Mouse (Mus musculus): Measurements from ENCODE around the gene Ankrd55.

Gene Ankrd55

DNA sequence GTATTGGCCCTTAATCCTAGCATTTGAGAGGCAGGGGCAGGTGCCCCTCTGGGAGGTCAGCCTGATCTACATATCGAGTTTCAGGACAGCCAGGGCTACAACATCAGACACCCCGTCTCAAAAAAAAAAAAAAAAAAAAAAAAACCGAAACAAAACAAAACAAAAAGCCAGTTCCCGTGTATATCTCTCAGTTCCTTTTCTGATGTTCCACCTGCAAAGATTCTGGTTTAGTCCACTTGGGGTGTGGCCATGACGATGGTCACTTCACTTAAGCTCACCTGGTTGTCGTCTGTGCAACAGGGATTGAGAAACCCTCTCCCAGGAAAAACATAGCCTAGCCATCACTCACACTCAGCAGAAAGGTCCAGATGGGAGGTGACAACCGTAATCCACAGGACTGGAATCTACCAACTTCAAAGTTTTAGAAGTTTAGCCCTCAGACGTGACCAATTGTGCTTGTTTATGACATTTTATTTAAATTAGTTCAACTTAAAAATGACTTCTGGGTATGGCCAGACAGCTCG, 90.6 kb downstream of the Ankrd55 start:
- no peak for DNase-seq (ENCODE audit: low read depth, low spot score)

DNA sequence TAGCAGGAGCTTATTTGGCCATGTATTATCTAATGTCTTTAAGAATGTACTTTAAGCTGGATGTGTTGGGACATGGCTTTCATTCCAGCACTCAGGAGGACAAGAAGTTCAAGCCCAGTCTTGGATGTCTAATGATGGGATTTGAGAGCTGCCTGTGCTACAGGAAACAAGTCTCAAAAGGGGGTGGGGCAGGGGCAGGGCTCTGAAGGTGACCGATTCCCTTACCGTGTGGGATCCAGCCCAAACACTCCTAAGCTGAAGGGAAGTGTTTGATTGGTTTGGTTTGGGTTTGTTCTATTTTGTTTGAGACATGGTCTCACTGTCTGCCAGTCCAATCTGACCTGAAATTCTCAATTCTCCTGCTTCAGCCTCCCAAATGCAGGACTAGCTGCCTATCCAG, 93.2 kb downstream of the Ankrd55 start:
- DNase-seq (ENCODE audit: low read depth, low spot score): no peak

DNA sequence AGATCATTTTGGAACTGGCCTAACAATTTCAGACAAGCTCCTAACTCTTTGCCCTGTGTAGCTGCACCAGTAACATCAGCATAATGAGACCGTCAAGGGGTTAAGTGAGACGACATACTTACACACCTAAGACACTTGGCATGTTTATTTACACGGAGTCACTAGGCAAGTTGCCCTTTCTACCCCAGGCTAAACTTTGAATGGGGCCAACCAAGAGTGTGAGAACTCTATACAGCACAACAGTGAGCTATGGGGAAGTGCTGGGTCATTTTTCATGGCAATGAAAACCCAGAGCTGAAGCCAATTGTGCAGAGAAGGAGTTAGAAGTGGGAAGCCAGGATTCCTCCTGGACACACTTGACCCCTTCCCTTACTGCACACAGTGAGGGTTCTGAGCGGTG, 94.2 kb downstream of the Ankrd55 start:
- no peak for DNase-seq (ENCODE audit: low read depth, low spot score)

DNA sequence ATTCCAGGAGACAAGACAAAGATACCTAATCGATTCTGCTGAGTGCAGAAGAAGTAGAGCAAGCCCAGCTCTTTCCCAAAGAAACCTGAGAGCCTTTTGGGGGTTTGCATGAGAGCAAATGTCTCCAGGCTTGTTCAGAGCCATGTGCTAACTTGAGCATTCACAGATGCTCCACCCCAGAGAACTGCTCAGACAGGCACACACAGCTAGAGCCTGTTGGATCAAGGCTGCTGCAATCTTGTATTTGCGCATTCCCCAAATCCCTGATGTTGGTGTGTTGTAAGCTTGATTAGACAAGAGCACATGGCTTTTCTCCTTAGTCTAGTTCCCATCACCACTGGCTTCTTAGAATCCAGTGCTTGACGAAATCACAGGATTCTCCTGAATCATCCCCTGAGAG, 94.7 kb downstream of the Ankrd55 start:
- DNase-seq (ENCODE audit: low read depth, low spot score): no peak

DNA sequence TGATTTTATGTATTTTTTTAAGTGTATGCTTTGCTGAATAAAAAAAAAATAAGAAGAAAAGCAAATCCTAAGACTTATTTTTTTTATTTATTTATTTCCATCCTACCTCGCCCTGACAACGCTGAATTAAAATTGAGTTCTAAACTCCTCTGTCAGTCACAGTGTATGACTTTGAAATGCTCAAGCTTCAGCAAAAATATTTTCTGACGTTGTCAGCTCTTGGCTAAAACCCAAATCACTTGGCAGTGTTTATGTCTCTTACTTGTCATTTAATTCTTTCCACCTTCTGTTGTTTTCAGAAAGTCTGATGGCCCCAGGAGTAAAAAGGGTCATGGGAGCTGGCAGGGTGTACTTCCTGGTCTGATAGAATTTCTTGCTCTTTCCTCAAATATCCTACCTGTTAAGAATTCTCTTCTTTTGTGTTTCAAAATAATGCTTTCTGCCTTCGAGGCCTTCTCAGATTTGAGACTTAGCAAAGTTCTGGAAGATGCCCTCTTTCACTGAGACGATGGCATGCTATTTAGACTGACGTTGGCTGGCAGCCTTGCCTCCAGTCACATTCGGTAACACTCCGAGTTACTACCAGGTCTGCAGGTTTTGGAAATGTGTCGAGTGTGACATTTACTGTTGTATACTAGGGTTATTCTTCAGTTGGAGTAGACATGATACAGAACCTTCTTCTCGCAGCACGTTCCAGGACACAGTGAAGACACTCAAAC, 95.8 kb downstream of the Ankrd55 start:
- no peak for DNase-seq (ENCODE audit: low read depth, low spot score)

DNA sequence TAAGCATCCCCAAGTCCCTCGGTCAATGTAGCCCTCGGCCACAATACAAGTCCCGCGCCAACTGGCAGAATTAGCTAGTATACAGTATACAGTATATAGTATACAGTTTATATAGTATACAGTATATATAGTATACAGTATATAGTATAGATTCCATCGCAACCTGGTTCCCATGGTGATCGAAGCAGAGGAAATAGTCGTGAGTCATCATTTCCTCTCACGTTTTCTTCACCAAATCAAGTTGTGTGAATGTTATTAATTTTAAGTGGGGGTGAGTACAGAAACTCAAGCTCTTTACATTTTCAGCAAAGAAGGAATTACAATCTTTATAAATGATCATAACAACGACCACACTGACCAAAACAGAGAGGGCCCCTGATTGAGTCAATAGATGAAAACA, 96.8 kb downstream of the Ankrd55 start:
- no peak for DNase-seq (ENCODE audit: low read depth, low spot score)

DNA sequence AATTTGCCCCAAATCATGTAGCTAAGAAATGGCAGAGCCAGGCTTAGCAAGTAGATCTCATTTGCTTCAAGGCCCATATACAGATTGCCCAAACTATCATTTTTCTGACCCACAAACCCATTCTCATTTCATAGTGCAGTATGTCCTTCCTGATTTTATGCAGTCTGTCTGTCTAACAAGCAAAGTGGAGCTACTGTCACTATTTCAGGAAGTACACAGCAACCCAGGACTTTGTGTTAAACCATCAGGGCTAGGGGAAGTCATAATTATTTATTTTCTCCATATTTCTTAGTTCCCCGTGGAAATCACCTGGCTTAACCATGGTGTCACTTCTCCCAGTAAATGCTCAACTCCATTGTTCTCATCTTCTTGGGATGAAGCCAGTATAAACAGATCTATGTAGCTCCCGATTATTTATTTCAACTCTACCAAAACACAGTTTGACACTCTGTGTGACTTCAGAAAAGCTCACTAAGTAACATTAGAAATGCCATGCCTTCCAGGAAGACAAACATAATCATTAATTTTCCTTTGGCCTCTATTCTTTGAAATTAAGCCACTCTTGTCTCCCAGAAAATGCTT, 98.3 kb downstream of the Ankrd55 start:
- DNase-seq (ENCODE audit: low read depth, low spot score): no peak

DNA sequence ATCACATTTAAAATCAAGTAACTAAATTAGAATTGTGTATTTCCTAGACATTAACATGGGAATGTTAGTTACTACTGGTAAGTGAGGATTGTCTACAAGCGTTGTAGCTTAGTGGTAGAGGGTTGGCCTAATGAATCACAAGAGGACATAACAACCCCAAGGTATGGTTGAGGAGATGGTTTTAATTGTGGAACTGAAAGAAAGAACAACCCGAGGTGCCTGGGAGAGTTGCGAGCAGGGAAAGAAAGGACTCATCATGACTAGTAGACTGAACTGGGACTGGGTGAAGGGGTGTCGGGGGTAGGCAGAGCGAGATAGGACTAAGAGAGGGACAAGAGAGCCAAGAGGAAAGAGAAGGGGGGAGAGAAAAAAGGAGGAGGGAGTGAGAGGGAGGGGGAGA, 99.0 kb downstream of the Ankrd55 start:
- no peak for DNase-seq (ENCODE audit: low read depth, low spot score)

DNA sequence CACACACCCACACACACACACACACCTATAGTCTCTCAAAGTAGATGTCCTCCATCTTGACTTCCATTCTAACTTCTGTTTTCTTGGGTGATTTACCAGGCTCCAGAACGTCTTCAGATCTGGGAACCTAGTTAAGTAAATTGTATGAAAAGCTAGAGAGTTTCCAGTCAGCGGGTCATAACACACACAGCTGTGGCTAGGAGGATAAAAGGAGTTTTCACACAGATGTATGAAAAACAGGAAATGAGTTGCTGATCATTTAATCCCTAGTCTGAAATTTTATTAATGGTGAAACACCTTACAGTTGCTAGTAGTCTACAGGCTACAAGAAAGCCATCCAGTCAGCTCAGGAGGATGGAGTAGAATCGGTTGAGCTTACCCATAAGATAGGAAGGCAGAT, 99.9 kb downstream of the Ankrd55 start:
- DNase-seq (ENCODE audit: low read depth, low spot score): no peak

DNA sequence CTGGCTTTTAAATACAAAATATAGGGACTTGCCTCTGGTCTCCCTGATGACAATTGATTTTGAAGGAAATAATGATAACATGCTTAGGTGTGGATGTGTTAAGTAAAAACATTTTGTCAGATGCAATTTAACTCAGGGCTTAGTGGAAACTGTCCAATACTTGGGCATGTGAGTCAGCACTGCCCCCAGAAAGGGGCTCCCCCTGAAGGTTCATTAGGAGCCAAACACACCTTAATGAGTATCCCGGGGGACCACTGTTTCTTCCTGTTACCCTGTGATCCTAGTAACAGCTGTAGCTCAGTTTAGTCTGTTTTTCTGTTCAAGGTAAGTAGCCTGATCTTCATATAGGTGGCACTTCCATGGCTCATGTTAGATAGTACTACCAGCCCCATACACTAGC, 102.0 kb downstream of the Ankrd55 start:
- no peak for DNase-seq (ENCODE audit: low read depth, low spot score)

DNA sequence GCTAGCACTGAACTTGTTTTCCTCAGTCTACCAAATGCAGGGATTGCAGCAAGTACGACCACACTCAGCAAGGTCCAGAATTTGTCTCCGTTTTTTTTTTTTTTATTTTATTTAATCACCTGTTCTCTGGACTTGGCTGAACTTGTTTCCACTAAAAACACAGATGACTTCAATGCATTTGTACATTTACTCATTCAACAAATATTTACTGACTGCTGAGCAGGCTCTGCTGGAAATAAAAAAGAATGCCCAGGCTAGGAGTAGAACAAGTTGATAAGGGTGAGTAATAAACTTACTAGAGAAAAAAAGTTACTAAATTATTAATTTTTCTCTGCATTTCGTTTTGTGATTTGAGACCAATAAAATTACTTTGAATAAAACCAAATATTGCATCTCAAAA, 103.1 kb downstream of the Ankrd55 start:
- DNase-seq (ENCODE audit: low read depth, low spot score): no peak

DNA sequence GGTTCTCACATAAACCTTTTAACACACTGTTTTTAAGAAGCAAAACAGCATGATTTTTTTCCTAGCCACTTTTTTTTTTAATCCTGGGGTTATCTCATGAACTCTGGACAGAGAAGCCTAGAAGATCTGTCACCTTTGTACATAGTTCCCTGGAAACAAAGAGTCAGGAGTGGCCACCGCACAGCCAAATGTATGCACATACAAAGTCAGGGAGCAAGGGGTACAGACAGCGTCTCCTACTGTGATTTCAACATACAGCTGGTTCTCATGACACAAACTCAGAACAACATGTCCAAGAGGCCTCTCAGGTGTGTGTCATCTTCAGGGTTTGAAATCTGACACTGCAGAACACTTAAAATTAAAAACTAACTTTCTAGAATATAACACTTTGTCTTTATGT, 105.1 kb downstream of the Ankrd55 start:
- DNase-seq (ENCODE audit: low read depth, low spot score): no peak

DNA sequence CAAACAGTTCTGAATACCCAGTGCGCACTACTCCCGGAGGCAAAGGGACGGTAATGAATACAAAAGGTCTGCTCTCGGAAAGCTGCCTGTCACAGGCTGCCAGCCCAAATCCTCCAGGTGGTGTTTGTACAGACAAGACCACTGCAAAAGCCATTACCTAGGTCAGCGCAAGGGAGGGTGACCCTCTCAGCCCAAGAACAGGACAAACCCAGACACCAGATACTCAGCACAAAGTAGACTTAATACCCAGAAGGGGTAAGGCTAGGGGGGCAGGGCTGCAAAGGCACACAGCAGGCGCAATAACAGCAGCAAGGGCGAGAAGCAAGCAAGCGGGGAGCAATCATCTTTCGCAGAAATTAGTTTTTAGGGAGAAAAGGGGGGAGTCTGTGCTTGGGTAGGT, 106.0 kb downstream of the Ankrd55 start:
- DNase-seq (ENCODE audit: low read depth, low spot score): no peak

DNA sequence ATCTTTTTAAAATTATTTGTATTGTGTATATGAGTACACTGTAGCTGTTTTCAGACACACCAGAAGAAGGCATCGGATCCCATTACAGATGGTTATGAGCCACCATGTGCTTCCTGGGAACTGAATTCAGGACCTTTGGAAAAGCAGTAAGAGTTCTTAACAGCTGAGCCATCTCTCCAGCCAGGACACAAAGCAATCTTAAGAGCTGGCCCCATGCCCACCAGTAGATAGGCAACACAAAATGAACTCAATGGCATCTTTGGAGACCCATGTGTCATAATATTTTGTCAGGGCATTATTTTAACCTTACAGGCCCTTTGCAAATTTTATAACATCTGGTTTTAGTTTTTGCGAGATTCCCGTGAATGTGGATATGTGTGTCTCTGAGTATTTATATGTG, 116.5 kb downstream of the Ankrd55 start:
- DNase-seq (ENCODE audit: low read depth, low spot score): no peak

DNA sequence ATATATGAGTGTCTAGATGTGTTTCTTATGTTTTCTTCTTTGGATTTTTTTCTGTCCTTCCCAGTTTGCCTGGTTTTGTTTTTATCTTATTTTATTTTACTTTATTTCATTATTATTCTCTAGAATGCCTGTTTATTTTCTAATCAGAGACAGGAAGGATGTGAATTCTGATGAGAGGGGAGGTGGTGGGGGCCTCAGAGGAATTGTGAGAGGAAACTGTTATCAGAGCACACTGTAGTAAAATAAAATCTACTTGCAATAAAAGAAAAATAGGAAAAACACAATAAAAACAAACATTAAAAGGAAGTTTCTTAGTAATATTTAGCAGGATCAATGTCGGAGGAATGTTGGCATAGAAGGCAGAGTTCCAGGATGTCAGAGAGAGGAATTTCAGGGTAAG, 116.9 kb downstream of the Ankrd55 start:
- DNase-seq (ENCODE audit: low read depth, low spot score): no peak

DNA sequence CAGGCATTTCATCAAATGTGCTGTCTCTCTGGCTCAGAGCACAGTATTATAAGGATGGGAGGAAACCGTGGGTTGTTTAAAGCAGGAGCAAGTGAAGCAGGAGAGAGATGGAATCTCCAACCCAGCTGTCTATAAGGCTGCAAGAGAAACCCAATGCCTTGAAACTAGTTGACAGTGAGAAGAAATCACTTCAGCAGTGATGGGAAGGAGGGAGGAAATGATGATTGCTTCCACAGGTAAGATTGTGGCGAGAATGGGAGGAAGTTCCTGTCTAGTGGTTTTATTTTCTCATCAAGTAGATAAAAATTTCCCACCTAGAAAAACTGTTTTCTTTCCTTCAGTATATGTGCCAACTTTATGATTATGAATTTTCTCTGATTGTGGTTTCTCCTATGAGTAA, 118.4 kb downstream of the Ankrd55 start:
- no peak for DNase-seq (ENCODE audit: low read depth, low spot score)

DNA sequence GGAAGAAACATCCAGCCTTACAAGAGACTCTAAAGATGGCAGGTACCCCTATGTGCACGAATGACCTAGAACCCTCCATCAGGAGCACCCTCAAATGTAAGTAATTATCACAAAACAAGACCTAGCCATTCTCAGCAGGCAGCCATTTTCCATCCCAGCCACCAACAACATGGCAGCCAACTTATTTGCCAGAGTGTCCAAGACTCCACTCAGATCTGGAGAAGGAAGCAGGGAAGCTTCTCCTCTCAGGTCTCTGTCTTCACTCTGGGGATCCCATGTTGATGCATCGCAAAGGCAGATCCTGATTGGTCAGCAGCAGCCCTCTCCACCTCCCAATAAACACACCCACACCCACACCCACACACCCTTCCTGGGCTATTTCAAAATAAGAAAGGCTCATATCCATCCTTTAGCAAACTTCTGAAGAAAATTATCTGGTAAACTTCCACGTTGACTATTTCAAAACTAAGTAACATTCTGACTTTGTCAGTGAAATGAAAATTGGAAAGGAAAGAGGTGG, 119.0 kb downstream of the Ankrd55 start:
- no peak for DNase-seq (ENCODE audit: low read depth, low spot score)

DNA sequence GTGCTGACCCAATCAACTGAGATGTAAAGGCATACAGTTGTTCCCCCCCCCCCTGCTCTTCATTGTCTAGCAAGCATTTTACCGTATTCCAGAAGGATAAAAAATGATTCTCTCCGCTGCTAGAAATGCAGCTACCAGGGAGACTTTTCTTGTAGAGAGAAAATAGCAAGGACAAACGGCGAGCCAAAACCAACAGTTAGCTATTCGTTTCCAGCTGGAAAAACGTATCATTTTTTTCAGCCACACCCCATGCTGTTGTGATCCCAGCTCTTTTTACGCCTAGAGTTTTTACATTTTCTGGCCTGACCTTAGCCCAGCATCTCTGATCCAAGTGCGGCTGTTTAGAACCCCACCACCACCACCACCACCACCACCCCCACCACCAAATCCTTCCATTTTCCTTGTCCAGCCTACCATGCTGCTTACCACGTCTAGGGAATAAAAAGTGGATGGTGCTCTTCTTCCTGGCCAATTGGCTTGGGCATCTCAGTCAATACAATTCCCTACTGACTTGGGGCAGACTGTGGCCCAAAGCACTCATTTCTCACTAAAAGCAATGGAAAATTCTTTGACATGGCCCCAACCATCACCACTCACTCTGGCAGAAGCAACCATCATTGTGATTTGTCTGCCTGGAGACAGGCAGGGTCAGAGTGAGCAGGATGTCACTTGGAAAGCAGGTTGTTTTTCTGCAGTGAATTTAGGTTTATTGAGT, 119.7 kb downstream of the Ankrd55 start:
- DNase-seq (ENCODE audit: low read depth, low spot score): no peak

DNA sequence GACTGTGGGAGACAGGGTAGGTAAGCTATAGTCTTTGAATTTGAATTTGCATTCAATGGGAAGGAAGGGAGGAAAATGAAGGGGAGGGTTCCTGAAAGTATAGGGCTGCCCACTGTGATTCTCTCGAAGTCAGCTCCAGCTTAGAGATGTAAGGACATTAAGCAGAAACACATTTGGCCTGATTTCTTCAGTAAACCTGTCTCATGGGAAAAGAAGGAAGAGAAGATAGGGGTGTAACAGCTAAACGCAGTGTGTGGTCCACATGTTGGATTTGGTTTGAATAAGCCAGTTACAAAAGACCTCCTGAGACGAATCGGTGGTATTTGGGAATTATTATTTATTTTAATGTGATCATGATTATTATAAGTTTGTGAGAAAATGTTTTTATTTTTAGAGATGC, 120.5 kb downstream of the Ankrd55 start:
- DNase-seq (ENCODE audit: low read depth, low spot score): no peak

DNA sequence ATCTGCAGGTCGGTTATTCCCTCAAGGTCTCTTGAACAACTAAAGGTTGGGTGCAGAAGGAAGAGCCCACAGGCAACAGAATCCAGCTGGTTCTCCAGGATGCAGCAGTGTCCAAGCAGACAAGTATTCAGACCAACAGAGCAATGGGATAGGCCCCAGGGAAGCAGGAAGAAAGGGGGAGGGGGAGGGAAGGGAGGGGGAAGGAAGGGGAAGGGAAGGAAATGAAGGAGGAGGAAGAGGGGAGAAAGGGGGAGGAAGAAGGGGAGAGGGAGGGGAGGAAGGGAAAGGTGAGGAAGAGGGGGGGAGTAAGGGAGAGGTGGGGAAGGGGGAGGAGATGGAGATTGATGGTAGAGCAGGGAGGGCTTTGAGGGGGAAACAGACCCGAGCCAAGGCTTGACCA, 121.1 kb downstream of the Ankrd55 start:
- DNase-seq (ENCODE audit: low read depth, low spot score): no peak

DNA sequence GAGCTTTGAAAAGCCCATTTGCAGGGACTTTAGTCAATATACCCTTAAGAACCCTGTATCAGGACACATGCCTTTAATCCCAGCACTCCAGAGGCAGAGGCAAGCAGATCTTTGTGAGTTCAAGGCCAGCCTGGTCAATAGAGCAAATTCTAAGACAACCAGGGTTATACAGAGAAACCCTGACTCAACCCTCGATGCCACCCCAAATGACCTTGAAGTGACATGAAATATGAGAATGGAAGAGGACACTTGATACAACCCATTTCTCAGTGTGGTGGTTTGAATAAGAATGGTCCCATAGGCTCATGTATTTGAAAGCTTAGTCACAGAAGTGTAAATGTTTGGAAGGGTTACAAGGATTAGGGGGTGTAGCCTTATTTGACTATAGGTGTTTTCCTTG, 121.6 kb downstream of the Ankrd55 start:
- DNase-seq (ENCODE audit: low read depth, low spot score): no peak

DNA sequence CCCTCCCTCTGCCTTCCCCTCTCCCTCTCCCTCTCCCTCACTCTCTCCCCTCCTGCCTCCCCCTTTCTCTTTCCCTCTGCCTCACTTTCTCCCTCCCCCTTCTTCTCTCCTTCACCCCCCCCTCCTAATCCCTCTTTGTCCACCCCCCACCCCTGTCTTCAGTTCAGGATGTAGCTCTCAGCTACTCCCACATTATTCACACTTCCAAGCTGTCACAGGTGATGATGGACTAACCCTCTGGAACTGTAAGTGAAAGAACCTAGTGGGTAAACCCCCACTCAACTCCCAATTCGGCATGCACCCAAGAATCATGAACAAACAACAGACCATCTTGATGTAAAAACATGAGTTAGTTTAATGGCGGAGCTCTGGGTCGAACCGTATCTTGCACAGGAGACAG, 122.2 kb downstream of the Ankrd55 start:
- DNase-seq (ENCODE audit: low read depth, low spot score): no peak

Measured in telencephalon, adult 2 months (tissue).